9 mouse cellular contexts compared by ENCODE assay signal in genomic region chr19:5662310-5662709, GRCm38 (mm10). TPM values are rescaled to one million over a fixed set of nuclear protein-coding genes. Genes with fewer than 3 reads are reported as not detected.
DNase-seq lines count a peak whose midpoint lies in the region; ATAC-seq and TF ChIP-seq lines count a peak whose summit lies in the region.
"Had no signal": no experiment of that assay in that cellular context is flagged by ENCODE, and none has a peak within 500 bp of the region (broad histone marks: within the 10 kb centered on the region; RNA-seq: fewer than 3 reads in every experiment).

No protein-coding gene starts in this region.

- H3K27me3 ChIP-seq in heart, adult 2 months (ENCODE audit: control insufficient read depth, insufficient read depth, low read length) = no peaks in the 10 kb centered on the region
- H3K27me3 ChIP-seq in embryonic facial prominence, embryonic 10.5 days (replicated peaks; ENCODE audit: low read depth, poor library complexity, severe bottlenecking) = no peaks in the 10 kb centered on the region
- H3K27me3 ChIP-seq in intestine, embryonic 16.5 days (replicated peaks; ENCODE audit: control insufficient read depth, insufficient read depth, low read length) = no peaks in the 10 kb centered on the region

- no peaks in the 10 kb centered on the region for H3K36me3 ChIP-seq in heart, adult 2 months (ENCODE audit: control insufficient read depth, insufficient read depth, low read length)
- H3K36me3 ChIP-seq in embryonic facial prominence, embryonic 10.5 days (replicated peaks) = peaks cover 70% of the 10 kb centered on the region
- peaks cover 16% of the 10 kb centered on the region for H3K36me3 ChIP-seq in intestine, embryonic 16.5 days (ENCODE audit: control insufficient read depth, insufficient read depth, low read length)

- WGBS in heart, adult 2 months = 38% methylated on average over 8 of the region's 8 CpGs
- WGBS in embryonic facial prominence, embryonic 10.5 days = 75% methylated on average over 8 of the region's 8 CpGs
- 68% methylated on average over 8 of the region's 8 CpGs for WGBS in intestine, embryonic 16.5 days

- peaks cover 10% of the 10 kb centered on the region for H3K4me1 ChIP-seq in heart, adult 2 months (ENCODE audit: control insufficient read depth, insufficient read depth, low read length)
- H3K4me1 ChIP-seq in embryonic facial prominence, embryonic 10.5 days = peaks cover 52% of the 10 kb centered on the region
- H3K4me1 ChIP-seq in intestine, embryonic 16.5 days (ENCODE audit: control insufficient read depth, insufficient read depth, low read length) = peaks cover 26% of the 10 kb centered on the region

- no peak for TF ChIP-seq POLR2A in heart, adult 2 months (IDR thresholded peaks at IDR 0.05; ENCODE audit: insufficient read depth, low read depth, low read length)

- ATAC-seq in intestine, embryonic 16.5 days = no peak

- peak overlapping the region; percentile 70 for H3K4me3 ChIP-seq in heart, adult 2 months
- H3K4me3 ChIP-seq in embryonic facial prominence, embryonic 10.5 days = peak overlapping the region; percentile 67
- H3K4me3 ChIP-seq in intestine, embryonic 16.5 days (ENCODE audit: low read length) = peak overlapping the region; percentile 62

- peak overlapping the region; percentile 76 for H3K4me2 ChIP-seq in intestine, embryonic 16.5 days (ENCODE audit: low read depth, low read length)

- peak in 1 of 2 experiments; percentile 40 for DNase-seq in heart, adult 2 months
- no peak for DNase-seq in heart, postnatal 36 days
- DNase-seq in embryonic facial prominence, embryonic 10.5 days (ENCODE audit: low spot score) = no peak
- DNase-seq in natural killer cell, adult 2 months (ENCODE audit: low spot score in 2 of 2) = peak; percentile 62 to 76
- no peak for DNase-seq in urinary bladder, adult 18-20 months (ENCODE audit: low spot score in 2 of 2)
- no peak for DNase-seq in left cerebral cortex, postnatal 14 days (ENCODE audit: low spot score in 2 of 2)
- DNase-seq in layer of hippocampus, adult 8-10 months (ENCODE audit: low spot score in 2 of 2) = no peak

- H3K79me2 ChIP-seq in heart, adult 2 months (replicated peaks; ENCODE audit: control insufficient read depth, insufficient read depth, low read length) = 0 out of 2 replicates have a peak, but pooled peaks cover 2% of the 10 kb centered on the region

- no peak for TF ChIP-seq EP300 in heart, adult 2 months (IDR thresholded peaks at IDR 0.05; ENCODE audit: insufficient read depth, low read depth, low read length)

- no peaks in the 10 kb centered on the region for H3K9me3 ChIP-seq in embryonic facial prominence, embryonic 10.5 days
- no peaks in the 10 kb centered on the region for H3K9me3 ChIP-seq in intestine, embryonic 16.5 days (ENCODE audit: control insufficient read depth, low read length)

- no peak for TF ChIP-seq CTCF in heart, adult 2 months (IDR thresholded peaks at IDR 0.05)

- H3K9ac ChIP-seq in heart, adult 2 months (ENCODE audit: low read depth, low read length) = peak overlapping the region; percentile 67
- peak overlapping the region; percentile 76; the same call in 1 of the 2 replicates for H3K9ac ChIP-seq in intestine, embryonic 16.5 days (ENCODE audit: low read depth, low read length)

- intact Hi-C loops in heart, adult 2 months (cut with DNase I) = loop anchor here (2.0 kb wide), 3 partner anchors 14 to 52 kb away; partner anchors contain the start of genes Kat5 and Rela
- intact Hi-C loops in heart, postnatal 36 days (cut with DNase I) = no loop called here
- intact Hi-C loops in left cerebral cortex, postnatal 14 days (cut with DNase I) = no loop called here

- peak overlapping the region; percentile 86 for H3K27ac ChIP-seq in heart, adult 2 months
- peak overlapping the region; percentile 86 for H3K27ac ChIP-seq in embryonic facial prominence, embryonic 10.5 days (replicated peaks)
- H3K27ac ChIP-seq in intestine, embryonic 16.5 days (ENCODE audit: low read length) = no peak overlapping the region; the same call in 1 of the 2 replicates

RNA-seq across cellular contexts. Expression of gene Sipa1, which starts 1.2 kb away (rescaled TPM):
- total RNA-seq in heart, adult 2 months (2021) = 10 to 100 TPM; 19.9 to 23.5 TPM
- 37.7 and 39.9 TPM in 2 replicates for polyA plus RNA-seq in heart, adult 2 months (2012; rRNA removed)
- 10 to 100 TPM; 19.5 to 29.0 TPM for total RNA-seq in heart, postnatal 36 days (2021)
- polyA plus RNA-seq in embryonic facial prominence, embryonic 10.5 days (2016; fragmentation: Nextera tagmentation; extraction: Ambion mirVana) = 28.7 and 31.2 TPM in 2 replicates
- 15.8 and 20.8 TPM in 2 replicates for polyA plus RNA-seq in intestine, embryonic 16.5 days (2015; fragmentation: Nextera tagmentation; extraction: Ambion mirVana)
- 10 to 100 TPM; 23.9 to 24.4 TPM for total RNA-seq in left cerebral cortex, postnatal 14 days (2021)
- 10 to 100 TPM; 16.2 to 20.4 (median 19.4) TPM for total RNA-seq in layer of hippocampus, adult 8-10 months (2022)

RNA-seq across cellular contexts. Expression of gene Rela, which starts 25.0 kb away (rescaled TPM):
- 10 to 100 TPM; 26.8 to 32.5 TPM for total RNA-seq in heart, adult 2 months (2021)
- 39.8 and 57.2 TPM in 2 replicates for polyA plus RNA-seq in heart, adult 2 months (2012; rRNA removed)
- 10 to 100 TPM; 25.6 to 31.2 TPM for total RNA-seq in heart, postnatal 36 days (2021)
- 34.3 and 36.8 TPM in 2 replicates for polyA plus RNA-seq in embryonic facial prominence, embryonic 10.5 days (2016; fragmentation: Nextera tagmentation; extraction: Ambion mirVana)
- 43.2 and 43.9 TPM in 2 replicates for polyA plus RNA-seq in intestine, embryonic 16.5 days (2015; fragmentation: Nextera tagmentation; extraction: Ambion mirVana)
- total RNA-seq in left cerebral cortex, postnatal 14 days (2021) = 10 to 100 TPM; 22.0 to 23.9 TPM
- total RNA-seq in layer of hippocampus, adult 8-10 months (2022) = 10 to 100 TPM; 18.8 to 32.7 (median 23.7) TPM

RNA-seq across cellular contexts. Expression of gene Map3k11, which starts 26.2 kb away (rescaled TPM):
- 10 to 100 TPM; 20.8 to 23.2 TPM for total RNA-seq in heart, adult 2 months (2021)
- polyA plus RNA-seq in heart, adult 2 months (2012; rRNA removed) = 31.5 and 31.9 TPM in 2 replicates
- 10 to 100 TPM; 26.0 to 29.5 TPM for total RNA-seq in heart, postnatal 36 days (2021)
- 32.1 and 34.0 TPM in 2 replicates for polyA plus RNA-seq in embryonic facial prominence, embryonic 10.5 days (2016; fragmentation: Nextera tagmentation; extraction: Ambion mirVana)
- polyA plus RNA-seq in intestine, embryonic 16.5 days (2015; fragmentation: Nextera tagmentation; extraction: Ambion mirVana) = 28.7 and 33.7 TPM in 2 replicates
- 10 to 100 TPM; 12.6 to 15.9 TPM for total RNA-seq in left cerebral cortex, postnatal 14 days (2021)
- total RNA-seq in layer of hippocampus, adult 8-10 months (2022) = 10 to 100 TPM; 16.9 to 21.3 (median 18.7) TPM

RNA-seq across cellular contexts. Expression of gene Pcnx3, which starts 26.4 kb away (rescaled TPM):
- 10 to 100 TPM; 17.5 to 18.6 TPM for total RNA-seq in heart, adult 2 months (2021)
- 33.6 and 40.1 TPM in 2 replicates for polyA plus RNA-seq in heart, adult 2 months (2012; rRNA removed)
- 10 to 100 TPM; 15.7 to 16.8 TPM for total RNA-seq in heart, postnatal 36 days (2021)
- polyA plus RNA-seq in embryonic facial prominence, embryonic 10.5 days (2016; fragmentation: Nextera tagmentation; extraction: Ambion mirVana) = 30.3 and 30.6 TPM in 2 replicates
- 15.1 and 16.8 TPM in 2 replicates for polyA plus RNA-seq in intestine, embryonic 16.5 days (2015; fragmentation: Nextera tagmentation; extraction: Ambion mirVana)
- 10 to 100 TPM; 63.6 to 65.1 TPM for total RNA-seq in left cerebral cortex, postnatal 14 days (2021)
- total RNA-seq in layer of hippocampus, adult 8-10 months (2022) = 10 to 100 TPM; 74.5 to 80.9 (median 77.0) TPM

RNA-seq across cellular contexts. Expression of gene Kcnk7, which starts 41.9 kb away (rescaled TPM):
- not detected for total RNA-seq in heart, adult 2 months (2021)
- polyA plus RNA-seq in heart, adult 2 months (2012; rRNA removed) = not detected in 2 replicates
- total RNA-seq in heart, postnatal 36 days (2021) = not detected
- polyA plus RNA-seq in embryonic facial prominence, embryonic 10.5 days (2016; fragmentation: Nextera tagmentation; extraction: Ambion mirVana) = 0.19 and 0.23 TPM in 2 replicates
- 0.13 and 0.34 TPM in 2 replicates for polyA plus RNA-seq in intestine, embryonic 16.5 days (2015; fragmentation: Nextera tagmentation; extraction: Ambion mirVana)
- total RNA-seq in left cerebral cortex, postnatal 14 days (2021) = not detected
- under 1 TPM in 1 of 4 experiments, not detected in 3; 0.43 TPM for total RNA-seq in layer of hippocampus, adult 8-10 months (2022)
- total RNA-seq: hematopoietic stem cell, adult 5-6 weeks had no signal

Comparison
In these comparisons a context has a peak if more than half of its experiments do, and no peak if none do; other contexts are left out.
1. DNase-seq: peak in natural killer cell, adult 2 months (2 of 2); none in heart, postnatal 36 days (0 of 2), embryonic facial prominence, embryonic 10.5 days (single experiment), urinary bladder, adult 18-20 months (0 of 2), left cerebral cortex, postnatal 14 days (0 of 2) and layer of hippocampus, adult 8-10 months (0 of 2).
2. Peak in every context shown above with its lines, with median percentiles within 50 percentile points of each other: H3K4me3 ChIP-seq.